In genomic region chr5:64230507-64231041, GRCm38 (mm10) we compare ENCODE assay signal across 8 mouse cellular contexts.
A peak's percentile ranks its signal among the peaks of the same experiment; 100 is the strongest.
DNase-seq lines count a peak whose midpoint lies in the region; ATAC-seq and TF ChIP-seq lines count a peak whose summit lies in the region.

No protein-coding gene starts in this region.

- no peaks in the 10 kb centered on the region; the same call in 1 of the 2 replicates for H3K79me2 ChIP-seq in liver, adult 2 months (ENCODE audit: control insufficient read depth, insufficient read depth, low read length)

- no peak overlapping the region for H3K27ac ChIP-seq in brown adipose tissue, adult 24 weeks (replicated peaks; ENCODE audit: low read depth, low read length)
- H3K27ac ChIP-seq in liver, adult 2 months (replicated peaks; ENCODE audit: insufficient read depth, low read depth, low read length) = peak overlapping the region; percentile 14
- H3K27ac ChIP-seq in neural tube, embryonic 13.5 days (replicated peaks) = peak overlapping the region; percentile 67

- peak overlapping the region; percentile 68 for H3K9ac ChIP-seq in liver, adult 2 months (ENCODE audit: low read depth, low read length)
- peak overlapping the region; percentile 79 for H3K9ac ChIP-seq in neural tube, embryonic 13.5 days

- no peak for TF ChIP-seq CTCF in liver, adult 2 months (IDR thresholded peaks at IDR 0.05; ENCODE audit: low read depth, low read length)

- H3K4me1 ChIP-seq in brown adipose tissue, adult 24 weeks (ENCODE audit: control insufficient read depth, insufficient read depth, insufficient read length, low read length) = peaks cover 9% of the 10 kb centered on the region; the same call in 1 of the 2 replicates
- 0 out of 2 replicates have a peak, but pooled peaks cover 2% of the 10 kb centered on the region for H3K4me1 ChIP-seq in liver, adult 2 months (ENCODE audit: control insufficient read depth, insufficient read depth, low read length)
- H3K4me1 ChIP-seq in neural tube, embryonic 13.5 days (replicated peaks) = peaks cover 33% of the 10 kb centered on the region

- no peaks in the 10 kb centered on the region for H3K36me3 ChIP-seq in liver, adult 2 months (ENCODE audit: control insufficient read depth, insufficient read depth, low read length)
- H3K36me3 ChIP-seq in neural tube, embryonic 13.5 days = no peaks in the 10 kb centered on the region

- WGBS in liver, adult 2 months = under 1% methylated on average over 30 of the region's 33 CpGs
- under 1% methylated on average over 32 of the region's 33 CpGs for WGBS in neural tube, embryonic 13.5 days

- no peak for TF ChIP-seq POLR2A in liver, adult 2 months (IDR thresholded peaks at IDR 0.05; ENCODE audit: extremely low read depth, insufficient read depth, low read length)

- no peaks in the 10 kb centered on the region for H3K27me3 ChIP-seq in liver, adult 2 months (ENCODE audit: control insufficient read depth, insufficient read depth, low read length)
- no peaks in the 10 kb centered on the region for H3K27me3 ChIP-seq in neural tube, embryonic 13.5 days

- intact Hi-C loops in gastrocnemius, postnatal 36 days (cut with DNase I) = no loop called here

- H3K4me3 ChIP-seq in brown adipose tissue, adult 24 weeks (ENCODE audit: insufficient read depth, low read depth, low read length) = peak overlapping the region; percentile 68
- H3K4me3 ChIP-seq in liver, adult 2 months (ENCODE audit: insufficient read depth, low read depth, low read length) = peak overlapping the region; percentile 75
- peak overlapping the region; percentile 67 for H3K4me3 ChIP-seq in neural tube, embryonic 13.5 days

- ATAC-seq in neural tube, embryonic 13.5 days (ENCODE audit: low read depth) = peak; percentile 76

- peak overlapping the region; percentile 95 for H3K4me2 ChIP-seq in neural tube, embryonic 13.5 days

- DNase-seq in gastrocnemius, postnatal 10 days = peak; percentile 16
- no peak for DNase-seq in gastrocnemius, postnatal 36 days
- DNase-seq in CD4-positive helper T cell, adult 2 months (ENCODE audit: low read depth, low spot score) = peak; percentile 33
- peak; percentile 40 for DNase-seq in heart, postnatal 4 days
- no peak for DNase-seq in liver, adult 2 months (ENCODE audit: extremely low read depth, low read depth, low spot score)
- DNase-seq in frontal cortex, adult 2 months (ENCODE audit: extremely low spot score in 1 of 2, low spot score in 1 of 2) = no peak

- H3K9me3 ChIP-seq in neural tube, embryonic 13.5 days = no peaks in the 10 kb centered on the region

Comparison
In these comparisons a context has a peak if more than half of its experiments do, and no peak if none do; other contexts are left out.
1. DNase-seq: peak in gastrocnemius, postnatal 10 days (single experiment), CD4-positive helper T cell, adult 2 months (single experiment) and heart, postnatal 4 days (single experiment); none in gastrocnemius, postnatal 36 days (0 of 2), liver, adult 2 months (single experiment) and frontal cortex, adult 2 months (0 of 2).
2. Peak in every context shown above with its lines, with median percentiles within 50 percentile points of each other: H3K4me3 ChIP-seq.